Mouse (Mus musculus) embryo, embryonic 9.5 days (tissue): Measurements from ENCODE around the gene Ostm1.

Source experiments
- DNase-seq: peaks from one replicate; pipeline ENCODE4 v3.0.0-alpha.2; 2017; ENCODE audit errors: extremely low spot score

Gene Ostm1

DNA sequence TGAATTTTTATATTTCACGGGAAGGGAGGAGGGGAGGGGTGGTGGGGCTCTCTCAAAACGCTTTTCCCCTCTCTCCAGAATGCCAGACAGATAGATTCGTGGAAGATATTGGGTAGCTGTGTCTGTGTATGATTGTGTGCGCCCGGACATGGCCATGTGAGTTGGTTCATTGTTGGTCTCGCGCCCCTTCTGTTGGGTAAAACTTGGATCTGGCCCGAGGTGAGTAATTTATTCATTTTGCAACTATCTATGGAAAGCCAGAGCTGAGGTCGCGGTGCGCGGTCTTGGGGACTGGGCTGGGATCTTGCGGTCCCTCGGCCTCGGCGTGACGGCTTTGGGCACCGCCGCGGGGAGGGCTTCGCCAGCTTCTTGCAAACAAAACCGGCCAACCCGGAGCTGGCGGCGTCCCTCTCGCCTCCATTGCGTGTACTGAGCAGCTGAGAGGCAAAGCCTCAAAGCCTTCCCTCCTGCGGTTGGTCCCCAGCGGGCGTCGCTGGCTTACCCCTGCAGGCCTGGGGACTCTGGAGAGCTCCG, 347 bp downstream of the Ostm1 start:
- DNase-seq = peak; percentile 55

DNA sequence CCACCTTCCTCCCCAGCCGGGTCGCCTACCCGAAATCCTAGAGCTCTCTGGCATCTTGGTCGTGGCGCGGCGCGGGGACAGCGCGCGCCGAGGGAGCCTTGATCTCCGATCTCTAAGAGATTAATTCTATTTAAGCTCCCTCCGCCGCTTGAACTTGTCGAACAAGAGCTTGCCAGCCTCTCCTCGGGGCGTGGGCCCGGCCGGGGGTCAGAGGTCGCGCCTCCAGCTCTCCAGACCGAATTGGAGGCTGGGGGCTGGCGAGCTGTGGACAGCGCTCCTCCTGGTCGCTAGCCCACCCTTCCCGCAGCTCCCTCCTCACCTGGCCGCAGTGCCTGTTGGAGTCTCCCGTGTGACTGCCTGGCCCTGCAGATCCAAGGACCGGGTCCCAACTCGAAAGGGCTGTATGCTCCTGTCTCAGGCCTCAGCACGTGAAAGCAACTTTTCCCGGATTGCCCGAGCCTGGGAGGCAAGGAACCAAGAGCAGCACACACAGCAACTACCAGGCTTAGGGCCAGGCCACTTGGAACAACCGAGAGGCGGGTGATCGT, 888 bp downstream of the Ostm1 start:
- peak; percentile 67 for DNase-seq

DNA sequence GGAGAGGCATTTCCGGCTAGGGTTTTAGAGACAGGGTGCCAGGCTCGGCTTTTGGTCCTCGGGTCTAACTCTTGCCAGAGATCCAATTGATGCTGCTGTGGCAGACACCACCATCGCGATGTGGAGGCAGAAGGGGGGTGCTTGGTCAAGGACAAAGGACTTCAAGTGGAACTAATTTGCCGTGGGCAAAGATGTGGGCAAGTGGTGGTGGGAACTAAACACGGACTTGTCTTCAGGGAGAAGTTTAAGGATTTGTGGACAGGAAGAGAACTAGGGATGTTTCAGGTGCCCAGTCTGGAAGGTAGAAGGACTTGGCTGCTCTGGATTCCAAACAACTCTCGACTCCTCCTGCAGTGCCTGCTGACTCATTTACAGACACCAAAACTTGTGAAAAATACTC, 1.5 kb downstream of the Ostm1 start:
- no peak for DNase-seq

DNA sequence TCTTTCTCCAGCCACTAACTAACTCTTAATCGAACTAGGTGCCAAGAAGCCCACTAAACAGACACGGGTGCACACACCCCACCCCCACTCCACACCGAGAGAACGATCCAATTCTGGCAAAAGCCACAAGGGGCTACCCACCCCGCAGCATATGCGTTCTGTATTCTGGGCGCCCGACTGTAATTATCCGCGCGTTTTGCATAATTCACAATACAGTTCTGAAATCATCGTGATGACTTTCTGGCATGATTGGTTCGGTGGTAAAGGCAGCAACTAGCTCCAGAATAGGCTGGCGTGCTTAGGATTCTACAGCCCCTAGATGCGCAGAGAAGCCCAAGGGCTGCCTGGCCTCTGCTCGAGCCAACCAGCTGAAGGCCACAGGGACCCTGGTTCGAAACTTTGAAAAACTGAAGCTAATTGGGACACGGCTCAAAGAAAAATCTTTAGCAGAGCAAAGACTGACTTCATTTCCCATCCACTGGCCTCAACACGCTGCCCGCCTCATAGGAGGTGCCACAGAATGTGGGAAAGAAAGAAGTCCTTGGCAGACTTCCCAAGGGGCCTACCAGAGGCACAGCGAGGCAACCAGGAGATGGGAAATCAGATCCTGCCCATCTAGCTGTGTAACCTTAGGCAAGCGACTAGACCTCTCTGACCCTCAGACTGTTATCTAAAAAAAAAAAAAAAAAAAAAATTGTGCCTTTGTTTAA, 2.1 kb downstream of the Ostm1 start:
- no peak for DNase-seq

DNA sequence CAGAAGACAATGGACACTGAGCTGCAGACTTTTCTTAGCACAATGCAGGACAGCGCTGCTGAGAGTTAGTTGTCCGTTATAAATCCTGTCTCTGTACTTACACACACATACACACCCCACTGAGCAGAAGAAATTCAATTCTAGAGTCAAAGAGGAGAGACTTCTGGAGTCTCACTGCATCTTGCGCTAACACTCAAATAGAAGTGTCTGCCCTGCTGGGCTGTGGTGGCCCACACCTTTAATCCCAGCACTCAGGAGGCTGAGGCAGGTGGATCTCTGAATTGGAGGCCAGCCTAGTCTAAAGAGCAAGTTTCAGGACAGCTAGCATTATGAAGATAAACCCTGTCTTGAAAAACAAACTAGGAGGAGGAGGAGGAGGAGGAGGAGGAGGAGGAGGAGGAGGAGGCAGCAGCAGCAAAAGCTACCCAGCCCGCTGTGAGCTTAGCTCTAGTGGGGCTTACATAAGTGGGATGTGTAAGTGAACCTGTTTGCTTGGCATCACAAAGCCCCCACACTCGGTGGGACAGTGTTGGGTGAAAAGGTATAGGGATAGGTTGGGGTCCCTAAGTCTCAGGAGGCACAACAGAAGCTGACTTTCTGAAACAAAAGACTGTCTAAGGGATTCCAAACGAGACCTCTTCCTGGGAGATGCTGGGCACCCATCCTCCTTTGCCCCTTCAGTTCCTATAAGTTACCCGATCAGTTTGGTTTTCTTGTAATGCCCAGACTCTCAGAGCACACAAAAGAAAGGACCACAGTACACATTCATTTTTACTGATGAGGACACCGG, 4.5 kb downstream of the Ostm1 start:
- DNase-seq = no peak

DNA sequence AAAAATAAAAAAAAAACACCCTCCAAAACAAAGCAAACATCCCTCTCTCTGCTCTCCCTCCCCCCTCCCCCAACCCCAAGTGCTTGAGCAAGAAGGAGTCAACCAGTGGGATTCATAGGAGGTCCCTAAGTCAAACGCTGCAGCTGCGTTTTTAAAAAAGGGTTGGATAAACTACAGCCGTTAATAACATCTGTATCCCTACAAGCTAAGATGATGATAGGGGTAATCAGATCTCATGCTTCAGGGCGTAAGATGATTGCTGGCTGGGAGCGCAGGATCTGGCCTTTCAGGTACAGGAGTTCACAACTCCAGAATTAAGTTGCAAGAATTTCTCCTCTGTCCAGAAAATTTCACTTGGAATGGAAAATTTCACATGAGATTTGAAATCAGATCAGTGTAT, 5.9 kb downstream of the Ostm1 start:
- DNase-seq = no peak

DNA sequence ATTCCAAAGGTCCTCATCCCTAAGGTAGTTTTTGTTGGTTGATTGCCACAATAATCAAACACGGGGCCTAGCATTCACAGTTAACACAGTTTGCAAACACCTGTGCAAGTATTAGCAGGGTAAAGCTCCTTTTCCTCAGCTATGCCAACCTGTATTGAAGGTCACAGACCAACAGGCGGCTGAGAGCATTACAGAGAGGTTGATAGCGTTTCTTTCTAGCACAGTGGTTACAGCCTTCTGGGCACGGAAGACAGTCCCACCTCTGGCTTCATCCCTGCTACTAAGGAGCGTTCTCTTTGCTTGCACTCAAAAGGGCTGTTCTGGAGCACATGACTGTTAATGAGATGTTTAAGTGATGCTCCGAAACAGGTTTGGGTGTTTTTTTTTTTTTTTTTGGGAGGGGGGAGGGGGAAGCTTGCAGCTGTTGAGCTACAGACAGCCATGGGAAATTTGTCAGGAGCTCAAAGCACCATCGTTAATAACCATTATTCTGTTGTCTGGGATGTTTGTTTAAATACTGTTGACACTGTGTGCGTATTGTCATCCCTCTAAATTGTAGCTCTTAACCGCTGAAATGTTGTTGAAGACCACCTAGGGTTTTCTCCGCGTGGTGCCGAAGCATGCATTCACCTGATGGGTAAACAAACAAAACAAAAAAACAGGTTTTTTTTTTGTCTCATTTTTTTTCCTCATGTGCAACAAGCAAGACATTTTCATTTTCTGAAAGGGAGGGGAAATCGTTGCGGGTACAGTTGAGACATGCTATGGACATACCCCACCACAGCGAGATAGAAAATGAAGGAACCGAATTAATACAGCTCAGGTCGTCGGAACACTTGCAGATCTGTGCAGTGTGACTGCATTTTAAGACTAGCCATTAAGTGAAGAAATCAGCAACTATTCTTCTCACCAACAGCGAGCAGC, 6.9 kb downstream of the Ostm1 start:
- peak; percentile 36 for DNase-seq

DNA sequence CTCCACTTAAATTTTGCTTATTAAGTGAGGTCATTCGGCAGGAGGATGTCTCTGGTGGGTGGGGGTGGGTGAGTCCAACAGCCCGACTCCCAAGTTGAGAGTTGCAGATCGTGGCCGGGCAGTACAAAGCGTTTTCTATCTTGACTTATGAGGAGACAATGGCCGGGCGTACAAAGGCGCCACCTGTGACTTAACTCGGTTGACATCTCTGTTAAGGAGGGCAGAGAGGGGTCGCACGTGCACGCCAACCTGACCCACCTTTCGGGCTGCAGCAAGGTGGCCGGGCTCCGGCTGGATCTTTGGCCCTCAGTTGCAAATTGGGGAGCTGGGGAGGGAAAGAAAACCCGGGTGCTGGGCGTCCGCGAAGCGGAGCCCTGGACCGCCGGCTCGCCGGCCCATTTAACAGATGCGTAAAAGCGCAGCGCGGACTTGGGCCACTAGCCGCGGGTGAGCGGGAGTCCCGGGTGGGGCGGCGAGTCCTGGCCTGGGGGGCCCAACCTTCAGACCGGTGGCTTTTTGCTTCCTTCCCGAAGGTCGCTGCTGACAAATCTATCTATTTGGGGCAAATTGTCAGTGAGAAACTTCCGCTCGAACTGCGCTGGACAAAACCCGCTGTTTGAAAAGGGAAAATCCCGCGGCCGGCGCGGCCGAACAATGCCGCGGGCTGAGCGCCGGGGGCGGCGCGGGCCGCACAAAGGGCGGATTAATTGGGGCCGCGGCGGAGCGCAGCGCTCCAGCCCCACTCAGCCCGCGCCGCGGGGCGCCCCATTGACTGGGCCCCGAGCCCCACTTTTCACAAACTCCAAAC, 7.8 kb downstream of the Ostm1 start:
- peak; percentile 59 for DNase-seq

DNA sequence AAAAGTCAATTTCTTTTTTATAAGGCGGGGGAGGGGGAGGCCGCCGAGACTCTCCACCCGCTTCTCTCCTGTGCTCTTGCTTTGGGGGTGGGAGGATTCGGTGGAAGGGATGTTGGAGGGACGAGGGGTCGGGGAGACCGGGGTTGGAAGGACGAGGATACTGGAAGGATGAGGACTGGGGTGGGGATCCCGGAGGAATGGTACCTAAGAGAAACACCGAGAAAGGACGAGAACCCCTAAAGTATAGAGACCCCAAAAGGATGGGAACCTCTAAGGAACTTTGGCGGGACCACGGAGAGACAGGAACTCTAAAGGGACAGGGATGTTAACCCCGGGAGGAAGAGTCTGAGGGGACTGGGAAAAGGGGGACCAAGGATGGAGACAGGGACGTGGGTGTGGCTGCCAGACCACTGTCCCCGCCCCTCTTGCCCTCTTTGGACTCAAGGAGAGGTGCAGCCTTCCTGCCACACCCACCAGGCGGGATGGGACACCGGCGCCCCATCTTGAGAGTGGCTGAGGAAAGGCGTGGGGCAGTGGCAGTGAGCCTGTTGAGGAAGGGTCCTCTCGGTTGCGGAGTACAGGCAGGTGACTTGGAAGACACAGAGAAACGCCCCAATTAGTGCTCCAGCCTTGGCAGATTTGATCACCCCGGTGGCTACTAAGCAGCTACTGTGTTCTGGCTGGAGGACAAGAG, 8.5 kb downstream of the Ostm1 start:
- peak; percentile 43 for DNase-seq

DNA sequence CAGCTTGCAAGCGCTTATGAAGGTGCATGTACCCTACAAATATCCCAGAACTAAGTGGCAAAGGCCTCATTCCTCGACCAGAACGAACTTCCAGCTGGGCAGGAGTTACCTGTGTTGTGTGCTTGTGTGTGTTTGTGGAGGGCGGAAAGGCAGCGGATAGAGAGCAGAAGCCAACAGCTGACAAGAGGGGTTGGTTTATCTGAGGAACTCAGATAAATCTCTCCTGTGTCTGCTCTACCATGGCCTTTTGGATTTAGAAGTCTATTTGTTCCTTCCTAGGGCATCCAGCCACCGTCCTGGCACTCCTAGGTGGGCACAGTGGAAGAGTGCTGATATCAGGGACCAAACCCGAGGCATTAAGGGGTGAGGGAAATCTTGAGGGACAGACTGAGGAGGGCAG, 9.6 kb downstream of the Ostm1 start:
- no peak for DNase-seq

DNA sequence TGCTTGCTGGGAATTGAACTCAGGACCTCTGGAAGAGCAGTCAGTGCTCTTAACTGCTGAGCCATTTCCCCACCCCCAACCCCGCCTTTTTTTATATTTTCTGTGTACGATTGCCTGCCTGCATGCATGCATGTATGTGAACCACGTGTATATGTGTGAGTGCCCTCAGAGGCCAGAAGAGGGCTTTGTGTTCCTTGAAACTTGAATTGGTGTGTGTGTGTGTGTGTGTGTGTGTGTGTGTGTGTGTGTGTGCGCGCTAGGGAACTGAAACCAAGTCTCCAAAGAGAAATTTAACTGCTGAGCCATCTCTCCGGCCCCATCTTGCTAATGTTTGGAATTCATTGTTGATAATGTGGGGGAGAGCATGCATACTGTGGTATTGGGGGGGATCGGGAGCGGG, 15.0 kb downstream of the Ostm1 start:
- DNase-seq = no peak

DNA sequence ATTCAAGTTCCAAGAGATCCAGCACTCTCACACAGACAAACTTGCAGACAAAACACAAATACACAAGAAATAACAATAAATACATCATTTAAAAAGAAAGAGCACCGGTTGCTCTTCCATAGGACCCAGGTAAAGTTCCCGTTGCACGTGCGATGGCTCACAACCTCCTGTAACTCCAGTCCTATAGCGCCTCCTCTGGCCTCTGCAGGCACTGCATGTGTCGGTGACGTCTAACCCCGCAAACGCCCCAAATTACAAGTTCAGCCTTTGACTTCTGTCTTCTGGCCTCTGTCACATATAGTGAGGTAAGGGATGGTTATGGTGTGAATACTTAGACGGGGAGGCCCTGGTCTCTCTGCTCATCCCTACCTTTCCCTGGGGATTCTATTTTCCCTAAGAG, 17.9 kb downstream of the Ostm1 start:
- DNase-seq = peak; percentile 35

DNA sequence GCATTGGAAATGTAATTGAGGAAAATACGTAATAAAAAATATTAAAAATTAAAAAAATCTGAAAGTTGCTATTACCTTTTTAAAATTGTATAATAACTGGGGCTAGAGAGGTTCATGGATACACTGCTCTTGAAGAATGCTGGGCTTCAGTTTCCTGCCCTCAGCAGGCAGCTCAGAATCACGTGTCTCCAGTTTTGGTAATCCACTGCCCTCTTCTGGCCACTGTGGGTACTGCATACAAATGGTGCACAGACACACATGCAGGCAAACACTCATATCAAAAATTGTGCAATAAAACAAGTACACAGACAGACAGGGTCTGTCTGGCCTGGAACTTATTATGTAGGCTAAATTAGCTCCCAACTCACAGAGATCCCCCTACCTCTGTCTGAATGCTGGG, 21.3 kb downstream of the Ostm1 start:
- DNase-seq = no peak

DNA sequence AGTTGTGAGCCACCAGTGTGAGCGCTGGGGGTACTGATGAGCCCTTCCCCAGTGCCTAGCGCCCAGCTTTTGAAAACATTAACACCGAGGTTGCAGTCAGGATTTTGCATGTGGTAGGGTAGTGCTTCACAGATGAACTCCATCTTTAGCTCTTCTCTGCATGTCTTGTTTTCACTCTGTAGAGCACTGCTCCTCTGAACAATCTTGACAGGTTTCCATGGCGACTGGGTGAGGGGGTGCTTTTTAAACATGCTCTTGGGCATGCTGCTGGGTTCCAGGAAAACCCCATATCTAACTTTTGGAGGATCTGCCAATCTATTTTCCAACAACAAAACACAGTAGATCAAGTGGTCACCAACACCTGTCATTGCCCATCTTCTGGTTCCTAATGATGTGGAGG, 23.1 kb downstream of the Ostm1 start:
- no peak for DNase-seq

DNA sequence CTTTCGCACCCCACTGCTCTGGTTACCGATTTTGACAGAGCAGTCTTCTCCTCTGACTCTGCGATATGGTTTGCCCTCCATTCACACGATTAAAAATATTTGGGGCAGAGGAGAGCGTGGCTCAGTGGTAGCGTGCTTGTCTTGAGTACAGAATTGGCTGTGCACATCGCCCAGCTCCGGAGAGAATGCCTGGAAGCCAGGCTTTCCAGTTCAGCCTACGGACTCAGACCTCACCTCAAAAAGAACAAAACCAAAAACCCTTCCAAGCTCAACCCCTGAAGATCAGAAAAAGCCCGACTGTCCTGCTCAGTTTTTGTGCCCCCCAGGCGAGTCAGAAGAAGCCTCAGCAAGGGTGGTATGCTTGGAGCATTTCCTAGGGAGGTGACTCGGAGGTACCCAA, 29.5 kb downstream of the Ostm1 start:
- DNase-seq = peak; percentile 15

DNA sequence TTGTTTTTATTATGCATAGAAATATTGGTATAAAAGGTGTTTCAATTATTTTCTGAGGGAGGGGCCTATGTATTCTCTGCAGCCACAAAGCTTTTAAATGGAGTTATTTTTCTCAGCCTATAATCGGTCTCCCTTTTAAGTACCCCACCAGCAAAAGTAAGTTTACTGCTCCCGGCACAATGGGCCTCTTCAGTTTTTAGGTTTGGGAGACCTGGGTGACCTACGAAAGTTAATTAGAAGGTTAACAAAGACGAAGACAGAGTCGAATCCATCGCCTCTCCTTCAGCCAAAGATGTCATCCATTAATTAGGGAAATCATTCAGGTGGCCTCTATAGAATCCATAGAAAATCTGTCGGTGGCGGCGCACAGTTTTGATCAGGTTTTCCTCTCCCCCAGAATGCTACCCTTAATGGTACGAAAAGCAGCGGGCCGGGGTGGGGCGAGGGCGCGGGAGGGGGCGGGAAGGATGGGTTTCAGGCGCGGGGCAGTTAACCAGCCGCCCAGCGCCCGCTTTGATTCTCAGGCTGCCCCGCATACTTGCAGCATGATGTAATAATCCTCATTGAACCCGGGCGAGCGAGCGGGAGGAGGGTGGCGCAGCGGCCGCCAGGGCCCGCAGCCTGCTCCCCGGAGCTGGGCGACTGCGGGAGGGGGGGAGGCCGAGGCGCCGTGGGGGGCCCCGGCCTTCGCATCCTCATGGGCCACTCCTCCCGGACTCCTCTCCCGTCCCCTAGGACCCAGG, 30.2 kb downstream of the Ostm1 start:
- peak; percentile 77 for DNase-seq

DNA sequence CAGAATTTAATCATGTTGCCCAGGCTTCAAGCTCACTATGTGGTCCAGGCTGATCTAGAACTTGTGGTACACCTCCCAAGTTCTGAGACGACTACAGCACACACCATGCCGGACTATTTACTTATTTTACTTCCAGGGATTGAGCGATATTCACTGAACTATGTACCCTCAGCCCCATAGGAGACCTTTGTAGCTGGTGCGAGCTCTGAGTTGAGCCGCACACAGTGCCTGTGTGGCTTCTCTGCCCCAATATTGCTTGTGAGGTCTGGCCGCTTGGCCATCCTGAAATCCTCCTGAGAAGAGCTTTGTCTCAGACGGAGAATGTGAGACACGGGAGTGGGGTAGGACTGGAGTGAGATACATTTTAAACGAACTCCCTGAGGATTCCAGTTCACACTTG, 31.1 kb downstream of the Ostm1 start:
- DNase-seq = peak; percentile 17

DNA sequence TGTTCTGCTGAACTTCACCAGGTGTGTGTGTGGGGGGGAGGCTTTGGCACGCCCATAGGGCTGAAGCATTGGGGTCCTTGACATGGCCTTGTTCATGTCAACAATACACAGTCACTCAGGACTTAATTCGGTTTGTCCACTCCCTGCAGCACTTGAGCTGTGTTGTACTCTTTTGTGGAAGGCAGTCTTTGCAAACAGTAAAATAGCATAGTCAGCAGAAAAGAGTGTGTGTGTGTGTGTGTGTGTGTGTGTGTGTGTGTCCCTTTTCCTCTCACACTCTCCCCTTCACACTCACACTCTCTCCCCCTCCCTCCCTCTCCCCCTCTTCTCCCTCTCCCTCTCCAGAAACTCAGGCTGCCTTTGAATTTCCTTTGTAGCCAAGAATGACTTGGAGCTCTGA, 34.7 kb downstream of the Ostm1 start:
- DNase-seq = no peak

DNA sequence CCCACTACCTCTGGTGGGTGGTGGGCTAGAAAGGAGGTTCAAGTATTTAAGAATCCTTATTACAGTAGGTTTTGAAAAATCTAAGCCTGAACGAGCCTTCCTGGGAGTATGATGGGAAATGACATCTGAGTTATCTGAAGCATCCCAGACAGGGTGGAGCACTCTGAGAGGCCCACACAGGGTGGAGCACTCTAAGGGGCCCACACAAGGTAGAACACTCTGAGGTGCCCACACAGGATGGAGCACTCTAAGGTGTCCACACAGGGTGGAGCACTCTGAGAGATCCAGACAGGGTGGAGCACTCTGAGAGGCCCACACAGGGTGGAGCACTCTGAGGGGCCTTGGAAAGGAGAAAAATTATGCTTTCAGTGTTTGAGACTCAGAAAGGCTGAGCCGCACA, 42.3 kb downstream of the Ostm1 start:
- DNase-seq = no peak
